Mouse (Mus musculus): ENCODE data around the gene 6820408C15Rik.

The 6820408C15Rik gene

DNA sequence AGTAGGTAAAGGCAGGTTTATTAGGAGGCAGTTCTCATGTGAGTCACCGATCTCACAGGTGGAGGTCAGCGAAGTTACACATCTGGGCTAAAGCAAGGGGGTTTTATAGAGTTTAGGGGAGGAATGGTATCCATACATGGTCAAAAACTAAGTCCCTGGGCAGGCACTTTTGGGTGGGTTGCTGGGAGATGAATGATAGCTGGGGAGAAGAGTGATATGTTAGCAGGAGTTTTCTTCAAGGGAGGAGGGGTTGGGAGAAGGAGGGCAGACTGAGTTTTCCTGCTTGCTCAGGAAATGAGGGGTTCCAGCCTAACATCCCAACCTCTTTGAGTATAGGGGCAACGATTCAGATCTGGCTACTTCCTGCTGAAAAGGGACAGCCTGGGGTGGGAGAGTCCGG is at the start of gene 6820408C15Rik:
6820408C15Rik (plus strand) TSS at position 301 of the 400 bp plus-strand sequence.
- DNase-seq (ENCODE audit: low spot score in 2 of 2): no peak

- DNase-seq (ENCODE audit: low spot score in 2 of 2): no peak
Measured at GRCm38 (mm10) chr2:152367917-152368316, 47.5 kb upstream of the 6820408C15Rik start.

GRCm38 (mm10) chr2:152368532-152369140 is 46.8 kb upstream of the 6820408C15Rik start:
- no peak for DNase-seq (ENCODE audit: low spot score in 2 of 2)

GRCm38 (mm10) chr2:152372104-152372503 is 43.3 kb upstream of the 6820408C15Rik start:
- no peak for DNase-seq (ENCODE audit: low spot score in 2 of 2)

GRCm38 (mm10) chr2:152372661-152373060 is 42.7 kb upstream of the 6820408C15Rik start:
- no peak for DNase-seq (ENCODE audit: low spot score in 2 of 2)

- DNase-seq (ENCODE audit: low spot score in 2 of 2): no peak
Measured at GRCm38 (mm10) chr2:152373547-152373946, 41.8 kb upstream of the 6820408C15Rik start.

- DNase-seq (ENCODE audit: low spot score in 2 of 2): no peak
Measured at GRCm38 (mm10) chr2:152375652-152376344, 39.6 kb upstream of the 6820408C15Rik start.

GRCm38 (mm10) chr2:152376345-152376741 is 39.0 kb upstream of the 6820408C15Rik start, which contains the start of gene Nrsn2:
TSS of gene Nrsn2 (minus strand) at chr2:152376638.
- DNase-seq (ENCODE audit: low spot score in 2 of 2): no peak

- no peak for DNase-seq (ENCODE audit: low spot score in 2 of 2)
Measured at GRCm38 (mm10) chr2:152384191-152384590, 31.2 kb upstream of the 6820408C15Rik start.

DNA sequence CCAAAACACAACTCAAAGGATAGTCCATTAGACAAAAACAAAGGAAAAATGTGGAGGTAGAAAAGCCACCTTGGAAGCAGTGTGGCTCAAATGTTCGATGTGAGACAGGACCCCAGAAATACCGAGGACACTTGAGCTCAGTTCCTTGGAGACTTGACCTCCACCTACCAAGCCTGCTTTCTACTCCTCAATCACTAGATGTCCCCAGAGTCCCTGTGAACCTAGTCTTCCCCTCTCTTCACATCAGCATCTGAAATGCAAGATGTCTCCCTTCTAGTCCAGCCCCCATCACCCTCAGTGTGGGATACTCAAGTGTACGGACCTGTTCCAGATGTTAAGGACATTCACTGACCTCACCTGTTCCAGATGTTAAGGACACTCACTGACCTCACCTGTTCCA is 22.6 kb upstream of the 6820408C15Rik start:
- DNase-seq (ENCODE audit: low spot score in 2 of 2): peak in 1 of 2 experiments; percentile 15

DNA sequence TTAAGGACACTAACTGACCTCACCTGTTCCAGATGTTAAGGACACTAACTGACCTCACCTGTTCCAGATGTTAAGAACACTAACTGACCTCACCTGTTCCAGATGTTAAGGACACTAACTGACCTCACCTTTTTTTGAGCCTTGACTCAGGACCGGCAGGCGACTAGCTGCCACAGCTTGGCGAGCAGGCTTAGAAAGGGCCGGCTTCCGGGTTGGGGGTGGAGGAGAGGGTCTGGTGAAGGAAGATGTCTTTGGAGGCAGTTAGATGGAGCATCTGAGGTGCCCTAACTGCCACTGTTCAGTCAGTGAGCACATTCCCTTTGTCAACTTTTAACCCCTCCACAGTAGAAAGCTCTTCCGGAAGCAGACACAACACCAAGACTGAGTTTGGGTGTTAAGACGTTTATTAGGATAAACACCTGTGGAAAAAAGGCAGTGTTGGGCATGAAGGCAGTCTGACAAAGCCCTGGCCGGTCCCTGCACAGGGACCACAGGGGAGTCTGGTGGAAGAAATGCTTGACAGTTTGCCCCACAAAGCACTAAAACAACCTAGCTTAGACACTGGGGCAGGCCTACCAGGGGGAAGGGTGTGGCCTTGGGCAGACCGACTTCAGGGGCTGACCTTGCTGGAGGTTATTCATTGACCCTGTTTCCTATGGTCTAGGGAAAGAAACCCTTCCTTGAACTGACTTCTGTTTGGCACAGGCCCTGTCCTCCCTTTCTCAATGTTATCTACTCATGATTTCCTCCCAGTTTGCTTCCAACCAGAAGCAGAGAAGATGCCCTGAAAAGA is 22.0 kb upstream of the 6820408C15Rik start:
- DNase-seq (ENCODE audit: low spot score in 2 of 2): no peak

GRCm38 (mm10) chr2:152395271-152395920 is 20.0 kb upstream of the 6820408C15Rik start:
- DNase-seq (ENCODE audit: low spot score in 2 of 2): no peak

DNA sequence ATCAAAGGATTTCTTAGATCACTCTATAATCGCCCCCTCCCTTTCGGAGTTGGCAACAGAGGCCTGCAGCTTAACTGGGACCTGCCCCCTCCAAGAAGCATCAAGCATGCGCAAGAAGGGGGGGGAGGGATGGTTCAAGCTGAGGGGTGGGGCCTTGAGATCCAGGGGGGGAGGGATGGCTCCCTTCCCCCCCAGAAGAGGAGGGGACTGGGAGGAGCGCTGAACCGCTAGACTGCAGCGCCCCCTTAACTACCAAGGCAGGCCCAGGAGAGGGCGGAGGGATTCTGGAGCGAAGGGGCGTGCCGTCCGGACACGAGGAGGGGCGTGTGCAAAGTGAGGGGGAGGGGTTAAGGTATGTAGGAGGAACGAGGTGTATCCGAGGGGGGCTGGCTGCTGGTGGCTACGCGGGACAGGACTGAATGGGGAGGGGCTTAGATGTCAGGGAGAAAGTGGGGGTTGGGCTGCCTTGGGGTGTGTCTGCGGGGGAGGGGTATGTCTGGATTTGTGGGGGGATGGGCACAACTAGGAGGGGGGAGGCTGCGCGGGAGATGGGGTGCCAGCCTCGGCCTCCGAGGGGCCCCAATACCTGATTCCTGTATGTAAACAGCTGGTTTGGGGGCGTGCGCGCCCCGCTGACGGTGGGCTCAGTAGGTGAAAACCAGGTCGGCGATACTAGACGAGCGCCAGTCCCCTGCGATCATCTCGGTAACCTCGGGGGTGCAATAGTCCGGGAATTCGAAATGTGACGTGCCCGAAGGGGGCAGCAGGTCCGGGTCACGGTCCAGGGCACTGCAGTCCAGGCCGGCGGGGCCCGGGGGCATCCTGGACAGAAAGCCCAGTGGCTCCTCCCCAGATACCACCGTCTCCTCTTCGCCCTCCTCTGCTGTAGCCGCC is 19.0 kb upstream of the 6820408C15Rik start:
- DNase-seq (ENCODE audit: low spot score in 2 of 2): peak; percentile 46 to 76

GRCm38 (mm10) chr2:152397004-152397589 is 18.3 kb upstream of the 6820408C15Rik start:
- peak; percentile 63 to 67 for DNase-seq (ENCODE audit: low spot score in 2 of 2)

GRCm38 (mm10) chr2:152397680-152398435 is 17.5 kb upstream of the 6820408C15Rik start, which contains the start of gene Sox12:
TSS of gene Sox12 (minus strand) at chr2:152398063.
- DNase-seq (ENCODE audit: low spot score in 2 of 2): peak; percentile 93 to 96

- DNase-seq (ENCODE audit: low spot score in 2 of 2): peak; percentile 88 to 92
Measured at GRCm38 (mm10) chr2:152398691-152399090, 16.7 kb upstream of the 6820408C15Rik start.

- no peak for DNase-seq (ENCODE audit: low spot score in 2 of 2)
Measured at GRCm38 (mm10) chr2:152399122-152399542, 16.3 kb upstream of the 6820408C15Rik start.

DNA sequence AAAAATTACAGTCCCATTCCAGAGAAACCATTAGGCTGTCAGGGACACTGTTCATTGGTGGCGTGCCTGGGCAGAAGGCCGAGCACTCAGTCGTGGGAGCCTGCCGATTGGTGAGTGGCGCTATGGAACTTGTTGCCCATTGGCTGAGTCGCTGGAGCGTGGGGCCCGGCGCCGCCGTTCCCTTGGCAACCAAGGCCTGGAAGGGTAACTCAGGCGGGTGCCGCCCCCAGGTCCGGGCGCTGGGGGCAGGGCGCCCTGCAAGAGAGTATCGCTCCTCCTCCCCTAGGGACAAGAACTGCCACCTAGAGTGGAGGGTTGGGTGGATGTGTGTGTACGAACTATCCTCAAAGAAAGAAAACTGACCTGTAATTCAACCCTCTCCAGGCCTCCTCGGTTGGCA is 9.3 kb upstream of the 6820408C15Rik start:
- peak; percentile 76 to 92 for DNase-seq (ENCODE audit: low spot score in 2 of 2)

DNA sequence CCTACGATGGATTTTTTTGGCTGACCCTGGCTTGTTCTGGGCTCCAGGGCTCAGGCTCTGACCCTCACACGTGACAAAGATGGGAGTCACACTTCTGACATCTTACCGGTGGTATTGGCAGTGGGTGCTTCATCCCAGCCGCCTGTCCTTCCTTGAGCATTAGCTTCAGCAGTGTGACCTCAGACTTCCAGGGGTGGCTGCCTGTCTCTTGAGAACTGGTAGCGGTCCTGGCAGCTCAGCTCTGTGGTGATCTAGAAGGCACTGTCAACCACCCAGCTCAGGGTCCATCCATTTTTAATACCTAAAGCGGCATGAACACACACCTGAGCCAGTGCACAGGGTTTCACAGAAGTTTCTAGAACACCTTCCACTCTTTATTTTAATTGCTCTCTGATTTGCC is 5.6 kb upstream of the 6820408C15Rik start:
- no peak for DNase-seq (ENCODE audit: low spot score in 2 of 2)

- DNase-seq (ENCODE audit: low spot score in 2 of 2): peak in 1 of 2 experiments; percentile 59
Measured at GRCm38 (mm10) chr2:152410971-152411371, 4.4 kb upstream of the 6820408C15Rik start.

Data from urinary bladder, adult 18-20 months (tissue).